Mouse (Mus musculus) C2C12 (cell line): ENCODE measurements at regions not wholly inside any gene's neighbourhood (a gene's known extent, or its start where the extent isn't known, plus 50 kb on each side); places are given as distances from the start of the nearest gene placed in this dataset.

Source experiments
- CTCF ChIP-seq: IDR thresholded peaks from one replicate; pipeline ENCODE4 v1.5.1; 2011; ENCODE audit not compliant: control insufficient read depth, insufficient read depth, insufficient read length
- FOSL1 ChIP-seq: IDR thresholded peaks from one replicate; pipeline ENCODE4 v1.8.0; 2011; ENCODE audit warnings: mild to moderate bottlenecking, low read length; ENCODE audit not compliant: poor library complexity, insufficient read depth, severe bottlenecking

DNA sequence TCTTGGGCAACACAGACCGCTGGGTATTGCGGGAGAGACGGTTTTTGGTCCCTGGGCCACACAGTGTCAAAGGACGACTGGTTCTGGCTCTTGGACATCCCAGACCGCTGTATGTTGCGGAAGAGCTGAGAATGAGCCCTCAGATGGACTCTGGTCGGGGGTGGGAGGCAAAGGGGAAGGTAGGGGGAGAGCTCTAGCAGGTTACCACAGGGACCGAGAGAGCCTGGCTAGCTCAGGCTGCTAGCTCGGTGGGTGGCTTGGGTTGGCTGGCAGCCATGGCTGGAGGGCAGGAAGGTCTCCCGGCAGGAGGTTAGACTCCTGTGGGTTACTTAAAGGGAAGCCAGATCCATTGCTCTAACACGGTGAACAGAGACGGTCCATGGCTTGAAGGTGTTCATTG is 99.9 kb upstream of the Trpm1 start:
- TF ChIP-seq CTCF (no peak), FOSL1 (no peak)
